Mouse (Mus musculus): ENCODE results near the gene Mymx. TPM values are rescaled to one million over a fixed set of nuclear protein-coding genes. Genes with fewer than 3 reads are reported as not detected.

The Mymx gene
- total and polyA plus RNA-seq, 3 experiments: not detected

GRCm38 (mm10) chr17:45612008-45612407, 10.1 kb upstream of the Mymx start:
- DNase-seq (ENCODE audit: low spot score): no peak
- Histone ChIP-seq H3K9me3 (replicated peaks) (no peaks in the 10 kb centered on the region; the same call in 1 of the 2 replicates), H3K4me3 (ENCODE audit: low read depth, low read length) (no peak overlapping the region), H3K27me3 (ENCODE audit: insufficient read depth, low read length) (0 out of 2 replicates have a peak, but pooled peaks cover 2% of the 10 kb centered on the region), H3K4me1 (ENCODE audit: insufficient read depth, low read depth, low read length) (peaks cover 19% of the 10 kb centered on the region), H3K36me3 (replicated peaks) (no peaks in the 10 kb centered on the region)
- no peak for TF ChIP-seq POLR2AphosphoS5 (IDR thresholded peaks at IDR 0.05; ENCODE audit: insufficient replicate concordance, low read depth, low read length)
- ATAC-seq (ENCODE audit: extremely low read depth, insufficient number of reproducible peaks, low FRiP score, poor library complexity, severe bottlenecking): no peak

DNA sequence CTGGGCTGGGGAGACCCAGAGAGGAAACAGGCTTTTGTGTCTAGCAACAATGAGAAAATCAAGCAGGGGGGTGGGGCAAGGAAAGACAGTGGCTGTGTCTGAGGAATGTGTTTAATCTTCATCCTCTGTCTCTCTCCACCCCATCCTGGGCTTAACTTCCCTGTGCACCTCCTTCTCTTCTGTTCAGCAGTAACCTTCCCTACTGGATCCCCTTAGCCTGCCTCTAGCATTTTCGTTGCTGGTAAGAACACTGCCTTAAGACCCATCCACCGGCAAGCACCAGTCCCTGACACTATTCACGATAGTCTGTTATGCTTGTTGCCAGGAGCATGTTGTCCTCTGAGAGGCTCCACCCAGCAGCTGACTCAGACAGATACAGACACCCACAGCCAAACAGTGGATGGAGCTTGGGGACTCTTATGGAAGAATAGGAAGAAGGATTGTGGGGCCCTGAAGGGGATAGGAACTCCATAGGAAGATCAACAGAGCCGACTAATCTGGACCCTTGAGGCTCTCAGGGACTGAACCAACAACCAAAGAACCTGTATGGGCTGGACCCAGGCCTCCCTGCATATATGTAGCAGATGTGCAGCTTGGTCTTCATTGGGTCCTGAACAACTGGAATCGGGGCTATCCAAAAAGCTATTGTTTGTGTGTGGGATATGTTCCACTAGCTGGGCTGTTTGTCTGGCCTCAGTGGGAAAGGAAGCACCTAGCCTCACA, 8.4 kb upstream of the Mymx start:
- H3K4me3 ChIP-seq (ENCODE audit: low read depth, low read length): no peak overlapping the region
- no peak for ATAC-seq (ENCODE audit: extremely low read depth, insufficient number of reproducible peaks, low FRiP score, poor library complexity, severe bottlenecking)

DNA sequence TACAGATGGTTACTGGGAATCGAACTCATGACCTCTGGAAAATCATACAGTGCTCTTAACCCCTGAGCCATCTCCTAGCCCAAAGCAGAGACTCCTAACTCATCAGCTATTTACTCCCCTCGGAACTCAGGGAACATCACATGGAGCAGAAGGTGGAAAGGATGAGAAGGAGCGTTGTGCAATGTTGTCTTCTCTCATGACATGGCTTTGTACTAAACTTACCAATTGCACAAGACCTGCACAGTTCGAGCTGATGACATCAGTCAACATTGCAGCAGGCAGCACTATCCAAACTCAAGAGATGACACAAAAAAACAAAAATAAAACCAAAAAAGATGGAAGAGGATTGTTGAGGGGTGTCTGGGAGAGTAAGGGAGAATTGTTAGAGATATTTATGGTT, 6.5 kb upstream of the Mymx start:
- H3K9me3 ChIP-seq (replicated peaks): no peaks in the 10 kb centered on the region; the same call in 1 of the 2 replicates
- ATAC-seq (ENCODE audit: extremely low read depth, insufficient number of reproducible peaks, low FRiP score, poor library complexity, severe bottlenecking) (no peak), DNase-seq (ENCODE audit: low spot score) (no peak)
- no peak overlapping the region for H3K4me3 ChIP-seq (ENCODE audit: low read depth, low read length)
- peaks cover 9% of the 10 kb centered on the region; the same call in 1 of the 2 replicates for H3K27me3 ChIP-seq (ENCODE audit: insufficient read depth, low read length)
- TF ChIP-seq TAL1 (conservative IDR thresholded peaks at IDR 0.05; ENCODE audit: low read depth, low read length): no peak
- TF ChIP-seq GATA1 (IDR thresholded peaks at IDR 0.05; ENCODE audit: borderline replicate concordance, low read length): no peak
- no peak for TF ChIP-seq POLR2AphosphoS5 (IDR thresholded peaks at IDR 0.05; ENCODE audit: insufficient replicate concordance, low read depth, low read length)
- TF ChIP-seq GATA2 (IDR thresholded peaks at IDR 0.05; ENCODE audit: borderline replicate concordance, low read depth, low read length): no peak
- no peak for TF ChIP-seq CTCF (IDR thresholded peaks at IDR 0.05; ENCODE audit: low read depth, low read length)
- H3K4me1 ChIP-seq (ENCODE audit: insufficient read depth, low read depth, low read length): peaks cover 19% of the 10 kb centered on the region
- no peaks in the 10 kb centered on the region for H3K36me3 ChIP-seq (replicated peaks)

More for the DNA sequence above, 8.4 kb upstream of the Mymx start:
- H3K27me3 ChIP-seq (ENCODE audit: insufficient read depth, low read length): peaks cover 5% of the 10 kb centered on the region; the same call in 1 of the 2 replicates
- no peak for DNase-seq (ENCODE audit: low spot score)
- H3K36me3 ChIP-seq (replicated peaks): no peaks in the 10 kb centered on the region
- H3K9me3 ChIP-seq (replicated peaks): no peaks in the 10 kb centered on the region; the same call in 1 of the 2 replicates
- TF ChIP-seq TAL1 (conservative IDR thresholded peaks at IDR 0.05; ENCODE audit: low read depth, low read length) (no peak), CTCF (IDR thresholded peaks at IDR 0.05; ENCODE audit: low read depth, low read length) (no peak), POLR2AphosphoS5 (IDR thresholded peaks at IDR 0.05; ENCODE audit: insufficient replicate concordance, low read depth, low read length) (no peak)
- peaks cover 17% of the 10 kb centered on the region for H3K4me1 ChIP-seq (ENCODE audit: insufficient read depth, low read depth, low read length)

DNA sequence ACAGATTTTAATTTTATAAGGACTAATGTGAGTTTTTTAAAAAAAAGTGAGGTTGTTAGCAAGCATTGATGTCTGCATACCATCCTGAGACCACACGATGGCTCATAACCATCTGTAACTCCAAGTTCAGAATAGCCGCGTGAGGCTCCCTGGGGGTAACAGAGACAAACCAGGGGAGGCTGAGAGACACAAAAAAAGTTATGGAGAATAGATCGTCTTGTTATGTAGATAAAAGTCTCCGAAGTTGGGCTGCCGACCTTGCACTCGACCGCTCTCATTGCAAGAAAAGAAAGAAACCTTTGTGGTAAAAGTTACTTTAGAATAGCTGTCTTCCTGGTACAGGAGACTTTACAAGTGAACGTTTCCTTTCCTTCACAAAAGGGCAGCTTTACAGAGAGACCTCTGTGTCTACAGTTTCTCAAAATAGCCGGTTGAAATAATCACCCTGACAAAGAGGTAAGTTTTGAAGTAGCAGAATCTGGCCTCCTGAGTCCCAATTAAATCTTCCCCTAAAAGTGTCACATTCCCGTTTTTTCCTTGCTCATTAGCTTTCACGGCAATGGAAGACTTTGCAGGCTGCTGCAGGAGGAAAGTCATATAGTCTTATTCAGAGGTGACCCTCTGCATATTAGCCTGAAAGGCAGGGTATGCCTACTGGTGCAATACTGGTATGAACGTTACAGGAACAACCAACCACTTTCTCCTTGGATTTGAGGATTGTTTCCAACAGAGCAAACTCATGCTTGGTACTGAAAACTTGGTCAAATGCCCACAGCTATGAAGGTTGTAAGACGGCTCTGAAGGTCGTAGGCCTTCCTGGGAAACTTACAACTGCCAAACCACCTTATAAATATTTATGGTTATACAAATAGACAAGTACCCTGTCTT, 5.3 kb upstream of the Mymx start:
- no peaks in the 10 kb centered on the region for H3K36me3 ChIP-seq (replicated peaks)
- peaks cover 6% of the 10 kb centered on the region; the same call in 1 of the 2 replicates for H3K27me3 ChIP-seq (ENCODE audit: insufficient read depth, low read length)
- DNase-seq (ENCODE audit: low spot score) (no peak), ATAC-seq (ENCODE audit: extremely low read depth, insufficient number of reproducible peaks, low FRiP score, poor library complexity, severe bottlenecking) (no peak)
- no peak for TF ChIP-seq TAL1 (conservative IDR thresholded peaks at IDR 0.05; ENCODE audit: low read depth, low read length)
- no peak for TF ChIP-seq CTCF (IDR thresholded peaks at IDR 0.05; ENCODE audit: low read depth, low read length)
- TF ChIP-seq GATA2 (IDR thresholded peaks at IDR 0.05; ENCODE audit: borderline replicate concordance, low read depth, low read length): no peak
- TF ChIP-seq POLR2AphosphoS5 (IDR thresholded peaks at IDR 0.05; ENCODE audit: insufficient replicate concordance, low read depth, low read length): no peak
- no peak for TF ChIP-seq GATA1 (IDR thresholded peaks at IDR 0.05; ENCODE audit: borderline replicate concordance, low read length)
- H3K9me3 ChIP-seq (replicated peaks): no peaks in the 10 kb centered on the region; the same call in 1 of the 2 replicates
- peaks cover 16% of the 10 kb centered on the region for H3K4me1 ChIP-seq (ENCODE audit: insufficient read depth, low read depth, low read length)
- H3K4me3 ChIP-seq (ENCODE audit: low read depth, low read length): no peak overlapping the region

- DNase-seq (ENCODE audit: low spot score) (no peak), ATAC-seq (ENCODE audit: extremely low read depth, insufficient number of reproducible peaks, low FRiP score, poor library complexity, severe bottlenecking) (no peak)
- Histone ChIP-seq H3K36me3 (replicated peaks) (no peaks in the 10 kb centered on the region), H3K4me1 (ENCODE audit: insufficient read depth, low read depth, low read length) (peaks cover 45% of the 10 kb centered on the region), H3K9me3 (replicated peaks) (no peaks in the 10 kb centered on the region; the same call in 1 of the 2 replicates), H3K27me3 (ENCODE audit: insufficient read depth, low read length) (peaks cover 17% of the 10 kb centered on the region), H3K4me3 (ENCODE audit: low read depth, low read length) (no peak overlapping the region)
- TF ChIP-seq CTCF (IDR thresholded peaks at IDR 0.05; ENCODE audit: low read depth, low read length): no peak
- TF ChIP-seq GATA2 (IDR thresholded peaks at IDR 0.05; ENCODE audit: borderline replicate concordance, low read depth, low read length): no peak
- TF ChIP-seq POLR2AphosphoS5 (IDR thresholded peaks at IDR 0.05; ENCODE audit: insufficient replicate concordance, low read depth, low read length): no peak
- TF ChIP-seq TAL1 (conservative IDR thresholded peaks at IDR 0.05; ENCODE audit: low read depth, low read length): no peak
- no peak for TF ChIP-seq GATA1 (IDR thresholded peaks at IDR 0.05; ENCODE audit: borderline replicate concordance, low read length)
Observed at GRCm38 (mm10) chr17:45602984-45603383, 1.1 kb upstream of the Mymx start.

- Histone ChIP-seq H3K4me3 (ENCODE audit: low read depth, low read length) (peak overlapping the region; percentile 45; the same call in 1 of the 2 replicates), H3K9me3 (replicated peaks) (no peaks in the 10 kb centered on the region), H3K36me3 (replicated peaks) (no peaks in the 10 kb centered on the region), H3K27me3 (ENCODE audit: insufficient read depth, low read length) (peaks cover 15% of the 10 kb centered on the region), H3K4me1 (ENCODE audit: insufficient read depth, low read depth, low read length) (peaks cover 59% of the 10 kb centered on the region)
- TF ChIP-seq GATA2 (IDR thresholded peaks at IDR 0.05; ENCODE audit: borderline replicate concordance, low read depth, low read length) (no peak), POLR2AphosphoS5 (IDR thresholded peaks at IDR 0.05; ENCODE audit: insufficient replicate concordance, low read depth, low read length) (no peak), TAL1 (conservative IDR thresholded peaks at IDR 0.05; ENCODE audit: low read depth, low read length) (no peak), CTCF (IDR thresholded peaks at IDR 0.05; ENCODE audit: low read depth, low read length) (no peak), GATA1 (IDR thresholded peaks at IDR 0.05; ENCODE audit: borderline replicate concordance, low read length) (no peak)
- DNase-seq (ENCODE audit: low spot score): no peak
- ATAC-seq (ENCODE audit: extremely low read depth, insufficient number of reproducible peaks, low FRiP score, poor library complexity, severe bottlenecking): no peak
Observed at GRCm38 (mm10) chr17:45601325-45601724, 577 bp downstream of the Mymx start.

All from G1E (cell line).